Mouse (Mus musculus) mouse trophoblast stem cell (cell line): ENCODE results near the gene Plekhm1.
"Not testable (repeated sequence)": the region's sequence is repeated elsewhere in the genome, so short reads cannot be mapped to it uniquely, and the experiment has no call there.

Experiments
- in situ Hi-C, 2 experiments: fragments of 300-500 bp; cut with MseI, MboI; formaldehyde crosslinking; loops; 2 replicates in 1 of 2; 3 replicates in 1 of 2; pipeline ENCODE4 v1.15.1; 2025

Gene Plekhm1

GRCm38 (mm10) chr11:103411981-103412949, at the start of gene Plekhm1:
TSS of gene Plekhm1 (minus strand) at chr11:103412687.
- in situ Hi-C loops: no loop called here

- in situ Hi-C loops: not testable (repeated sequence)
These were observed 38.6 kb upstream of the Plekhm1 start for GRCm38 (mm10) chr11:103451105-103451504.

- in situ Hi-C loops: not testable (repeated sequence)
These were observed 37.2 kb upstream of the Plekhm1 start for GRCm38 (mm10) chr11:103449721-103450120.

- in situ Hi-C loops: no loop called here
These were observed 31.2 kb upstream of the Plekhm1 start for GRCm38 (mm10) chr11:103443678-103444077.

GRCm38 (mm10) chr11:103436282-103436681, 23.8 kb upstream of the Plekhm1 start:
- in situ Hi-C loops: no loop called here

GRCm38 (mm10) chr11:103425031-103425430, 12.5 kb upstream of the Plekhm1 start:
- in situ Hi-C loops: no loop called here

- in situ Hi-C loops: no loop called here
These were observed 7.2 kb upstream of the Plekhm1 start for GRCm38 (mm10) chr11:103419667-103420066.

- in situ Hi-C loops: no loop called here
These were observed 6.7 kb upstream of the Plekhm1 start for GRCm38 (mm10) chr11:103419226-103419625.

GRCm38 (mm10) chr11:103413516-103413915, 1.0 kb upstream of the Plekhm1 start:
- in situ Hi-C loops: no loop called here

GRCm38 (mm10) chr11:103412950-103413423, 500 bp upstream of the Plekhm1 start:
- in situ Hi-C loops: no loop called here

GRCm38 (mm10) chr11:103411301-103411700, 1.2 kb downstream of the Plekhm1 start:
- in situ Hi-C loops: no loop called here

GRCm38 (mm10) chr11:103408880-103409279, 3.6 kb downstream of the Plekhm1 start:
- in situ Hi-C loops: no loop called here

GRCm38 (mm10) chr11:103407136-103407535, 5.4 kb downstream of the Plekhm1 start:
- in situ Hi-C loops: not testable (repeated sequence)

- in situ Hi-C loops: no loop called here
These were observed 5.9 kb downstream of the Plekhm1 start for GRCm38 (mm10) chr11:103406551-103406950.

- in situ Hi-C loops: no loop called here
These were observed 6.7 kb downstream of the Plekhm1 start for GRCm38 (mm10) chr11:103405814-103406213.

- in situ Hi-C loops: loop anchor here in 1 of 2 experiments (5.0 kb wide), 1 partner anchor 47 kb away; no protein-coding TSS in a partner anchor
These were observed 7.9 kb downstream of the Plekhm1 start for GRCm38 (mm10) chr11:103404618-103405017.

GRCm38 (mm10) chr11:103403776-103404175, 8.7 kb downstream of the Plekhm1 start:
- in situ Hi-C loops: loop anchor here in 1 of 2 experiments (5.0 kb wide), 1 partner anchor 46 kb away; no protein-coding TSS in a partner anchor

- in situ Hi-C loops: loop anchor here in 1 of 2 experiments (5.0 kb wide), 1 partner anchor 45 kb away; no protein-coding TSS in a partner anchor
These were observed 9.7 kb downstream of the Plekhm1 start for GRCm38 (mm10) chr11:103402738-103403137.

GRCm38 (mm10) chr11:103402198-103402597, 10.3 kb downstream of the Plekhm1 start:
- in situ Hi-C loops: loop anchor here in 1 of 2 experiments (5.0 kb wide), 1 partner anchor 45 kb away; no protein-coding TSS in a partner anchor

GRCm38 (mm10) chr11:103399986-103400385, 12.5 kb downstream of the Plekhm1 start:
- in situ Hi-C loops: loop anchor here in 1 of 2 experiments (5.0 kb wide), 1 partner anchor 43 kb away; no protein-coding TSS in a partner anchor

- in situ Hi-C loops: no loop called here
These were observed 13.4 kb downstream of the Plekhm1 start for GRCm38 (mm10) chr11:103399050-103399449.

- in situ Hi-C loops: no loop called here
These were observed 15.8 kb downstream of the Plekhm1 start for GRCm38 (mm10) chr11:103396682-103397081.
